Mouse (Mus musculus) cortical plate, adult 2 months (tissue): ENCODE data around the gene Entpd7.

Experiments used
- CTCF ChIP-seq: fragments of 200-500 bp; IDR thresholded peaks from 2 replicates; pipeline ENCODE4 v1.5.1; 2011; ENCODE audit warnings: mild to moderate bottlenecking, control low read depth, low read length; ENCODE audit not compliant: insufficient read depth; ENCODE audit errors: extremely low read depth
- POLR2A ChIP-seq: fragments of 200-500 bp; IDR thresholded peaks from 2 replicates; pipeline ENCODE4 v1.6.1; 2011; ENCODE audit warnings: mild to moderate bottlenecking, low read length, control low read depth; ENCODE audit not compliant: insufficient read depth; ENCODE audit errors: extremely low read depth

- TF ChIP-seq CTCF (no peak), POLR2A (no peak)
These were observed 35.3 kb downstream of the Entpd7 start for GRCm38 (mm10) chr19:43724821-43725220.
